Mouse (Mus musculus) liver, adult 2 months (tissue): Measurements from ENCODE around the gene Cacng2.

Source experiments
- CTCF ChIP-seq: fragments of 200-500 bp; IDR thresholded peaks from 2 replicates; pipeline ENCODE4 v1.5.1; 2011; ENCODE audit warnings: low read depth, low read length, control low read depth
- POLR2A ChIP-seq: fragments of 200-500 bp; IDR thresholded peaks from 2 replicates; pipeline ENCODE4 v1.6.1; 2011; ENCODE audit warnings: low read length, control low read depth; ENCODE audit not compliant: insufficient read depth; ENCODE audit errors: extremely low read depth

GRCm38 (mm10) chr15:77962447-77962846 is 157.4 kb downstream of the Cacng2 start:
- TF ChIP-seq CTCF = no peak
- no peak for TF ChIP-seq POLR2A
